Mouse (Mus musculus) liver, postnatal 0 days (tissue): ENCODE results near the gene Cdrt4.

ENCODE experiments used
- CTCF ChIP-seq: sonication (generic); IDR thresholded peaks from 2 replicates; pipeline ENCODE4 v1.5.1; 2016; ENCODE audit warnings: antibody characterized with exemption, low read depth
- EP300 ChIP-seq: IDR thresholded peaks from 2 replicates; pipeline ENCODE4 v1.6.1; 2016; ENCODE audit warnings: antibody characterized with exemption, low read depth, mild to moderate bottlenecking

- TF ChIP-seq CTCF (no peak), EP300 (no peak)
Measured at GRCm38 (mm10) chr11:63004617-63005016, 53.6 kb downstream of the Cdrt4 start.
